Mouse (Mus musculus) urinary bladder, postnatal 4 days (tissue): ENCODE measurements around the gene Baiap2l1.
"Not testable (repeated sequence)": the region's sequence is repeated elsewhere in the genome, so short reads cannot be mapped to it uniquely, and the experiment has no call there.

ENCODE experiments used
- DNase-seq, 2 experiments: peaks; one replicate each; pipeline ENCODE4 v3.0.0; 2021 to 2022; ENCODE audit warnings: low spot score in 2 of 2

Gene Baiap2l1

GRCm38 (mm10) chr5:144357881-144358591, at the start of gene Baiap2l1:
Gene Baiap2l1, minus strand, starts transcription at chr5:144358112.
- DNase-seq: peak; percentile 92 to 93

- DNase-seq: no peak
Measured at GRCm38 (mm10) chr5:144406256-144406655, 48.3 kb upstream of the Baiap2l1 start.

- DNase-seq: no peak
Measured at GRCm38 (mm10) chr5:144400821-144401220, 42.9 kb upstream of the Baiap2l1 start.

- DNase-seq: no peak
Measured at GRCm38 (mm10) chr5:144397566-144397965, 39.7 kb upstream of the Baiap2l1 start.

GRCm38 (mm10) chr5:144394142-144394541, 36.2 kb upstream of the Baiap2l1 start:
- DNase-seq: no peak

GRCm38 (mm10) chr5:144387851-144388250, 29.9 kb upstream of the Baiap2l1 start:
- peak in 1 of 2 experiments; percentile 25 for DNase-seq

- no peak for DNase-seq
Measured at GRCm38 (mm10) chr5:144383936-144384335, 26.0 kb upstream of the Baiap2l1 start.

- DNase-seq: no peak
Measured at GRCm38 (mm10) chr5:144381782-144382181, 23.9 kb upstream of the Baiap2l1 start.

- DNase-seq: no peak
Measured at GRCm38 (mm10) chr5:144380689-144381088, 22.8 kb upstream of the Baiap2l1 start.

- DNase-seq: no peak
Measured at GRCm38 (mm10) chr5:144379431-144379830, 21.5 kb upstream of the Baiap2l1 start.

- no peak for DNase-seq
Measured at GRCm38 (mm10) chr5:144372885-144373284, 15.0 kb upstream of the Baiap2l1 start.

GRCm38 (mm10) chr5:144372177-144372576, 14.3 kb upstream of the Baiap2l1 start:
- DNase-seq: no peak

- DNase-seq: no peak
Measured at GRCm38 (mm10) chr5:144370986-144371385, 13.1 kb upstream of the Baiap2l1 start.

GRCm38 (mm10) chr5:144368661-144369205, 10.8 kb upstream of the Baiap2l1 start:
- no peak for DNase-seq

- not testable (repeated sequence) for DNase-seq
Measured at GRCm38 (mm10) chr5:144366551-144366950, 8.6 kb upstream of the Baiap2l1 start.

GRCm38 (mm10) chr5:144364680-144365357, 6.9 kb upstream of the Baiap2l1 start:
- no peak for DNase-seq

GRCm38 (mm10) chr5:144360346-144360745, 2.4 kb upstream of the Baiap2l1 start:
- no peak for DNase-seq

GRCm38 (mm10) chr5:144359886-144360285, 2.0 kb upstream of the Baiap2l1 start:
- no peak for DNase-seq

GRCm38 (mm10) chr5:144358592-144358917, 643 bp upstream of the Baiap2l1 start:
- no peak for DNase-seq

GRCm38 (mm10) chr5:144357551-144357880, 396 bp downstream of the Baiap2l1 start:
- DNase-seq: no peak

- DNase-seq: no peak
Measured at GRCm38 (mm10) chr5:144356776-144357455, 996 bp downstream of the Baiap2l1 start.

- no peak for DNase-seq
Measured at GRCm38 (mm10) chr5:144352250-144353047, 5.5 kb downstream of the Baiap2l1 start.
